Mouse (Mus musculus): Measurements from ENCODE around the gene Cntrob. TPM values are rescaled to one million over a fixed set of nuclear protein-coding genes. Genes with fewer than 3 reads are reported as not detected.

Cntrob gene
- total RNA-seq, 2 experiments from 2014 or later: 26.9 to 30.5 TPM

DNA sequence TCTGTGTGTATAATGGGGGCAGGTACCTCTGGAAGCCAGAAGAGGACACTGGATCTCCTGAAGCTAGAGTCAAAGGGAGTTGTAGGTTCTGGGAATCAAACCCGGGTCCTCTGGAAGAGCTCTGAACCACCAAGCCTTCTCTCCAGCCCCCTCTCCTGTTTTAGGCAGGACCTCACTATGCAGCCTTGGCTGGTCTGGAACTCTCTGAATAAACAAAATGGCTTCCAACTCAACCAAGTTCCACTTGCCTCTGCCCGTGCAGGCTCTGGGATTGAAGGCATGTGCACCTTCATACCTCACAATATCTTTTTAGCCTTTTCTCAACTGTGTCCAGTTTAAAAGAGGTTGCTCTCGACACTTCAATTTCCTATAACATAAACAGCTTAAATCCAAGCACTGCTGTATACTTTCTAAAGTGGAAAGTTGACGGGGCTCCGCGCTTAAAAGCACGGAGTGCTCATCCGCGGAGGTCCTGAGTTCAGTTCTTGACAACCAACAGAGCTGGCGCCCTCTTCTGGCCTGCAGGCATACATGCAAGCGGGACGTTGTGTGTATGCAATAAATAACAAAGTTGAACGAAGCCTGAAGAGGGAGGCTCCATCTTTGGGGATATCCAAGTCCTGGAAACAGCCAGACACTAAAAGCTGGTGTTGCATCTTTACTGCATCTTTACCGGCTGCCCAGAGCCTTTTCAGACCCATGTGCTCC is 72.3 kb downstream of the Cntrob start:
- ATAC-seq (replicated peaks; ENCODE audit: poor library complexity): peak; percentile 54; the same call in 1 of the 2 replicates

DNA sequence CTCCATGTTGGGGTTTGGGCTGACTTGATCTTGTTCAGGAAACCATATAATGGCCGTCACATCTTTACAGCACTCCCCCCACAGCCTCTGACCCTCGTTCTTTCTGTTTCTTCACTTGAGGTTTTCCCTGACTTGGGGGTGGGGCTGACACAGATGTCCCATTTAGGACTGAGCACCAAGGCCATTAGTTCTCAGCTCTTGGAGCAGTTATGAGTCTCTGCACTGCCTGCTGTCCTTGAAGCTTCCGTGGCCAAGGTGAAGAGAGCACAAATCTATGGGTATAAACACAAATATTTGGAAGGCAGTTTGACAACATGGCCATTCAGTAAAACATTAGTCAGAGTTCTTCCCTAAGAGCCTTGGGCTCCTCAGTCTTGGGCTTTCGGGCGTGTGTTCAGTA is 73.5 kb downstream of the Cntrob start:
- ATAC-seq (replicated peaks; ENCODE audit: poor library complexity): no peak

Other genes with a start within 250 kb of the Cntrob start
- 36.6 and 41.2 TPM in 2 replicates for gene Vamp2, start 235.3 kb downstream of the Cntrob start, total RNA-seq (2015)
- 8.2 and 12.8 TPM in 2 replicates for gene Vamp2, start 235.3 kb downstream of the Cntrob start, total RNA-seq (2017)
- gene Per1, start 228.6 kb downstream of the Cntrob start, total RNA-seq (2015): 8.3 and 8.8 TPM in 2 replicates
- gene Per1, start 228.6 kb downstream of the Cntrob start, total RNA-seq (2017): 4.0 and 4.8 TPM in 2 replicates
- gene Hes7, start 203.4 kb downstream of the Cntrob start, total RNA-seq (2015): not detected in 2 replicates
- gene Hes7, start 203.4 kb downstream of the Cntrob start, total RNA-seq (2017): not detected in 2 replicates
- gene 9130213A22Rik, start 201.2 kb downstream of the Cntrob start, total RNA-seq (2015): not detected in 2 replicates
- not detected in 2 replicates for gene 9130213A22Rik, start 201.2 kb downstream of the Cntrob start, total RNA-seq (2017)
- not detected in 2 replicates for gene Aloxe3, start 197.9 kb downstream of the Cntrob start, total RNA-seq (2015)
- gene Aloxe3, start 197.9 kb downstream of the Cntrob start, total RNA-seq (2017): not detected in 2 replicates
- gene Alox12b, start 166.8 kb downstream of the Cntrob start, total RNA-seq (2015): not detected in 2 replicates
- gene Alox12b, start 166.8 kb downstream of the Cntrob start, total RNA-seq (2017): not detected in 2 replicates
- 0.07 TPM in 1 of 2 replicates, not detected in the other for gene Alox8, start 125.9 kb downstream of the Cntrob start, total RNA-seq (2015)
- 0.44 TPM in 1 of 2 replicates, not detected in the other for gene Alox8, start 125.9 kb downstream of the Cntrob start, total RNA-seq (2017)
- gene Gucy2e, start 86.7 kb downstream of the Cntrob start, total RNA-seq (2015): 0.10 TPM in 1 of 2 replicates, not detected in the other
- gene Gucy2e, start 86.7 kb downstream of the Cntrob start, total RNA-seq (2017): 0.03 TPM in 1 of 2 replicates, not detected in the other
- gene Trappc1, start 205 bp upstream of the Cntrob start, total RNA-seq (2015): 117 and 136 TPM in 2 replicates
- 87.2 and 103 TPM in 2 replicates for gene Trappc1, start 205 bp upstream of the Cntrob start, total RNA-seq (2017)
- 0.07 and 0.34 TPM in 2 replicates for gene Kcnab3, start 2.5 kb upstream of the Cntrob start, total RNA-seq (2015)
- 0.14 TPM in 1 of 2 replicates, not detected in the other for gene Kcnab3, start 2.5 kb upstream of the Cntrob start, total RNA-seq (2017)
- gene Rnf227, start 16.7 kb upstream of the Cntrob start, total RNA-seq (2015): 4.3 and 6.2 TPM in 2 replicates
- gene Rnf227, start 16.7 kb upstream of the Cntrob start, total RNA-seq (2017): 5.1 and 7.1 TPM in 2 replicates
- gene Chd3, start 45.6 kb upstream of the Cntrob start, total RNA-seq (2015): 17.0 and 22.4 TPM in 2 replicates
- 19.9 and 38.2 TPM in 2 replicates for gene Chd3, start 45.6 kb upstream of the Cntrob start, total RNA-seq (2017)
- gene Naa38, start 71.7 kb upstream of the Cntrob start, total RNA-seq (2015): 114 and 125 TPM in 2 replicates
- 146 and 205 TPM in 2 replicates for gene Naa38, start 71.7 kb upstream of the Cntrob start, total RNA-seq (2017)
- gene Cyb5d1, start 71.9 kb upstream of the Cntrob start, total RNA-seq (2015): 15.4 and 16.6 TPM in 2 replicates
- gene Cyb5d1, start 71.9 kb upstream of the Cntrob start, total RNA-seq (2017): 34.2 and 50.3 TPM in 2 replicates
- gene Tmem88, start 74.5 kb upstream of the Cntrob start, total RNA-seq (2015): 0.07 and 0.42 TPM in 2 replicates
- 0.12 TPM in 1 of 2 replicates, not detected in the other for gene Tmem88, start 74.5 kb upstream of the Cntrob start, total RNA-seq (2017)
- 10.4 and 11.7 TPM in 2 replicates for gene Kdm6b, start 89.9 kb upstream of the Cntrob start, total RNA-seq (2015)
- 1.8 and 2.9 TPM in 2 replicates for gene Kdm6b, start 89.9 kb upstream of the Cntrob start, total RNA-seq (2017)
- 0.07 TPM in 1 of 2 replicates, not detected in the other for gene Dnah2, start 225.3 kb upstream of the Cntrob start, total RNA-seq (2015)
- gene Dnah2, start 225.3 kb upstream of the Cntrob start, total RNA-seq (2017): under 0.01 TPM in 1 of 2 replicates, not detected in the other
- 0.15 TPM in 1 of 2 replicates, not detected in the other for gene Efnb3, start 236.4 kb upstream of the Cntrob start, total RNA-seq (2015)
- gene Efnb3, start 236.4 kb upstream of the Cntrob start, total RNA-seq (2017): 0.24 and 0.33 TPM in 2 replicates